Mouse (Mus musculus) kidney, postnatal 0 days (tissue): ENCODE measurements at regions not wholly inside any gene's neighbourhood (a gene's known extent, or its start where the extent isn't known, plus 50 kb on each side); places are given as distances from the start of the nearest gene placed in this dataset.

Experiments
- ATAC-seq: fragments of 200-750 bp; cut with Nextera tagmentation; replicated peaks from 2 replicates; pipeline ENCODE4 v1.8.0; 2017; ENCODE audit warnings: low read depth, moderate number of reproducible peaks, moderate TSS enrichment, moderate library complexity; ENCODE audit not compliant: low FRiP score
- DNase-seq: peaks from one replicate; pipeline ENCODE4 v3.0.0-alpha.2; 2016; ENCODE audit warnings: low spot score
- H3K27ac ChIP-seq: fragments of 300-500 bp; sonication (generic); 2 replicates; pipeline ENCODE4 v1.5.1; 2014; ENCODE audit warnings: mild to moderate bottlenecking
- H3K27me3 ChIP-seq: fragments of 300-500 bp; sonication (generic); 2 replicates; pipeline ENCODE4 v1.6.1; 2014; ENCODE audit warnings: low read length, mixed read lengths; ENCODE audit not compliant: insufficient read depth
- H3K36me3 ChIP-seq: fragments of 300-500 bp; sonication (generic); 2 replicates; pipeline ENCODE4 v1.6.1; 2014; ENCODE audit warnings: low read length, mixed read lengths; ENCODE audit not compliant: insufficient read depth
- H3K4me1 ChIP-seq: fragments of 300-500 bp; sonication (generic); replicated peaks from 2 replicates; pipeline ENCODE4 v1.6.1; 2014; ENCODE audit warnings: antibody characterized with exemption, low read length, mixed read lengths; ENCODE audit not compliant: insufficient read depth
- H3K4me2 ChIP-seq: fragments of 300-500 bp; sonication (generic); 2 replicates; pipeline ENCODE4 v1.6.1; 2014; ENCODE audit warnings: mild to moderate bottlenecking, low read length, moderate library complexity, mixed read lengths
- H3K4me3 ChIP-seq: fragments of 300-500 bp; sonication (generic); replicated peaks from 2 replicates; pipeline ENCODE4 v1.5.1; 2014; ENCODE audit warnings: low read depth, low read length
- H3K9ac ChIP-seq: fragments of 300-500 bp; sonication (generic); 2 replicates; pipeline ENCODE4 v1.6.1; 2014; ENCODE audit warnings: low read depth, low read length
- H3K9me3 ChIP-seq: fragments of 300-500 bp; sonication (generic); replicated peaks from 2 replicates; pipeline ENCODE4 v1.6.1; 2016; ENCODE audit warnings: low read length, inconsistent platforms, mixed read lengths
- CTCF ChIP-seq: IDR thresholded peaks from 2 replicates; pipeline ENCODE4 v1.5.1; 2016; ENCODE audit warnings: antibody characterized with exemption, low read depth, mild to moderate bottlenecking, moderate library complexity
- WGBS: fragments of 180-500 bp; shearing (Covaris S2); extraction: QIAGEN DNeasy Blood & Tissue Kit; methylation state at CpG from one replicate; pipeline ENCODE4 v1.1.7; 2014; 5-methylcytosine and 5-hydroxymethylcytosine counted together

GRCm38 (mm10) chr9:52451792-52452191, 227.8 kb downstream of the AI593442 start:
- Histone ChIP-seq H3K9ac (no peak overlapping the region), H3K4me2 (no peak overlapping the region), H3K9me3 (no peaks in the 10 kb centered on the region), H3K36me3 (no peaks in the 10 kb centered on the region), H3K4me3 (no peak overlapping the region), H3K27ac (no peak overlapping the region), H3K27me3 (no peaks in the 10 kb centered on the region), H3K4me1 (no peaks in the 10 kb centered on the region)
- ATAC-seq (no peak), DNase-seq (no peak)
- no peak for TF ChIP-seq CTCF
- WGBS: 78% methylated on average over 3 of the region's 3 CpGs

- Histone ChIP-seq H3K4me3 (no peak overlapping the region), H3K4me2 (no peak overlapping the region), H3K9me3 (no peaks in the 10 kb centered on the region), H3K4me1 (no peaks in the 10 kb centered on the region), H3K36me3 (no peaks in the 10 kb centered on the region), H3K27ac (no peak overlapping the region), H3K9ac (no peak overlapping the region), H3K27me3 (no peaks in the 10 kb centered on the region)
- TF ChIP-seq CTCF: no peak
- ATAC-seq (no peak), DNase-seq (no peak)
These were observed 231.3 kb downstream of the AI593442 start for GRCm38 (mm10) chr9:52448245-52448644.

- WGBS: 83% methylated on average over 7 of the region's 7 CpGs
These were observed 236.4 kb downstream of the AI593442 start for GRCm38 (mm10) chr9:52443228-52443627.

DNA sequence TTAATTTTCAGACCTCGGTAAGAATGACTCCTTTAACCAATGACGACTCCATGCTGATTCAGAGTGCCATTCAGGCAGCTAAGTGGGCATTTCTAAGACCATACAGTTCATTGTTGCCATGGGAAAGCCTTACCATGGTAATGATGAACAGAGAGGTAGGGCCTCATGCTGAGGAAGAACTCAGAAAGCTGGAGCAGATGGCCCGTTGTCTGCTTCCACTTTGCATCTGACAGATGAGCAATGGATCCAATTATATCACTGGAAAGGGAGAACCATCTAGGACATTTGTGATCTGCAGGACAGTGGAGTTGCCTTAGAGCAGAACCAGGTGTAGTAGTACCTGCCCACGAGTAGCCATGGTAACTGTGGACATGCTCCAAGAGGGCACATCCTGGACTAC, 245.4 kb downstream of the AI593442 start:
- no peaks in the 10 kb centered on the region for H3K9me3 ChIP-seq
- WGBS: 73% methylated on average over 4 of the region's 4 CpGs
- no peaks in the 10 kb centered on the region for H3K36me3 ChIP-seq
- no peak overlapping the region for H3K27ac ChIP-seq
- no peak overlapping the region for H3K4me3 ChIP-seq
- no peak overlapping the region for H3K4me2 ChIP-seq
- TF ChIP-seq CTCF: no peak
- H3K27me3 ChIP-seq: no peaks in the 10 kb centered on the region
- H3K9ac ChIP-seq: no peak overlapping the region
- ATAC-seq (no peak), DNase-seq (no peak)
- no peaks in the 10 kb centered on the region for H3K4me1 ChIP-seq

More at GRCm38 (mm10) chr9:52443228-52443627, 236.4 kb downstream of the AI593442 start:
- H3K27me3 ChIP-seq: no peaks in the 10 kb centered on the region
- H3K27ac ChIP-seq: no peak overlapping the region
- H3K4me2 ChIP-seq: no peak overlapping the region
- ATAC-seq (no peak), DNase-seq (no peak)
- H3K36me3 ChIP-seq: no peaks in the 10 kb centered on the region
- H3K9me3 ChIP-seq: no peaks in the 10 kb centered on the region
- no peak overlapping the region for H3K4me3 ChIP-seq
- no peaks in the 10 kb centered on the region for H3K4me1 ChIP-seq
- no peak overlapping the region for H3K9ac ChIP-seq
- TF ChIP-seq CTCF: no peak

- Histone ChIP-seq H3K27ac (no peak overlapping the region), H3K9me3 (no peaks in the 10 kb centered on the region), H3K27me3 (no peaks in the 10 kb centered on the region), H3K9ac (no peak overlapping the region), H3K4me3 (no peak overlapping the region), H3K36me3 (no peaks in the 10 kb centered on the region), H3K4me2 (no peak overlapping the region), H3K4me1 (no peaks in the 10 kb centered on the region)
- DNase-seq: no peak
- no peak for TF ChIP-seq CTCF
- ATAC-seq: no peak
- 67% methylated on average over 4 of the region's 4 CpGs for WGBS
These were observed 254.2 kb downstream of the AI593442 start for GRCm38 (mm10) chr9:52425413-52425812.

- Histone ChIP-seq H3K9ac (no peak overlapping the region), H3K4me1 (no peaks in the 10 kb centered on the region), H3K27me3 (no peaks in the 10 kb centered on the region), H3K4me2 (no peak overlapping the region), H3K27ac (no peak overlapping the region), H3K9me3 (no peaks in the 10 kb centered on the region), H3K4me3 (no peak overlapping the region), H3K36me3 (no peaks in the 10 kb centered on the region)
- WGBS: 77% methylated on average over 3 of the region's 3 CpGs
- no peak for TF ChIP-seq CTCF
- DNase-seq (no peak), ATAC-seq (no peak)
These were observed 254.2 kb upstream of the Zc3h12c start for GRCm38 (mm10) chr9:52422622-52423021.

DNA sequence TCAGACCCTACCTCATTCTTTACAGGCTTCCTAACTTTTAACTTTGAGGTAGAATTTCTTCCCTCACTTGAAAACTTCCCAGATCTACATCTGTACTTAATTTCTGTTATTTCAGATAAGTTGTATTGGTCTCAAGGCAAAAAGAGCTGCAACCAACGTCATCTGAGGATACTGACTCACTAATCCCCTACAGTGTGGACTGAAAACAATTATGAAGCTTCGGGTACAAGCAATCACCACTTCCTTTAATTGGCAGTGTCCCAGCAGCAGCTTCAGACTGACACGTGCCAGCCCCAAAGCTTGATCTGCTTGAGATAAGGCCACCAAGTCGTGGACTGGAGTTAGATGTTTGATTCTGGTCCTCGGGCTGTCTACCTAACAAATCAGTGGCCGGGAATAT, 247.3 kb upstream of the Zc3h12c start:
- no peaks in the 10 kb centered on the region for H3K36me3 ChIP-seq
- no peak for DNase-seq
- 56% methylated on average over 6 of the region's 6 CpGs for WGBS
- TF ChIP-seq CTCF: no peak
- H3K4me3 ChIP-seq: no peak overlapping the region
- H3K4me1 ChIP-seq: no peaks in the 10 kb centered on the region
- ATAC-seq: no peak
- no peaks in the 10 kb centered on the region for H3K27me3 ChIP-seq
- no peak overlapping the region for H3K27ac ChIP-seq
- no peak overlapping the region for H3K9ac ChIP-seq
- H3K9me3 ChIP-seq: no peaks in the 10 kb centered on the region
- no peak overlapping the region for H3K4me2 ChIP-seq
